Mouse (Mus musculus) megakaryocyte, embryonic 14.5 days (primary cell): ENCODE data around the gene H2afb3.

ENCODE experiments used
- FLI1 ChIP-seq: IDR thresholded peaks from 2 replicates; pipeline ENCODE4 v1.6.1; 2012; ENCODE audit warnings: low read length, inconsistent platforms, mixed read lengths
- GATA1 ChIP-seq: IDR thresholded peaks from 3 replicates; pipeline ENCODE4 v1.6.1; 2012; ENCODE audit warnings: mixed read lengths, low read length, inconsistent platforms, borderline replicate concordance

DNA sequence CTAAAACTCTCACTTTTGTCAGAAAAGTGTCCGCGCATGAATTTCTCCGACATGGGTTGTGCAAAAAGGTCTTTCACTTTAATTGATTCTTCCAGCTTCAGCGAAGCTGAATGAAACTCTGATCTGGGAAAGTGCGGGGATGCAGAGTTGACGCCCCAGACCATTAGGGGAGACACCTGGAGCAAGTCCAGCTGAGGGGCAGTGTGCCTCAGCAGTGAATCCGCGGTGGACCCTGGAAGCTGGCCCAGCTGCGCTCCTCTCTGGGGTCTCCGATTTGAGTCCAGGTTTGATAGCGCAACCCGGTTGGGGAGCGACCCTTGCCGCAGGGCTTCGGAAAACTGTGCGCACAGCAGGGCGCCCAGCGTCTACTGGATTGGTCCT lies 22.0 kb downstream of the H2afb3 start:
- TF ChIP-seq GATA1 (no peak), FLI1 (no peak)
